Mouse (Mus musculus) stomach, embryonic 15.5 days (tissue): ENCODE measurements around the gene Mbnl3. TPM values are rescaled to one million over a fixed set of nuclear protein-coding genes. Genes with fewer than 3 reads are reported as not detected.

Source experiments
- ATAC-seq: fragments of 200-750 bp; cut with Nextera tagmentation; 2 replicates; pipeline ENCODE4 v1.8.0; 2017; ENCODE audit warnings: low read depth, moderate number of reproducible peaks, moderate TSS enrichment; ENCODE audit not compliant: insufficient read depth, low FRiP score
- H3K27ac ChIP-seq: fragments of 300-500 bp; sonication (generic); 2 replicates; pipeline ENCODE4 v1.5.1; 2015; ENCODE audit warnings: mild to moderate bottlenecking, inconsistent platforms
- H3K27me3 ChIP-seq: fragments of 300-500 bp; sonication (generic); replicated peaks from 2 replicates; pipeline ENCODE4 v1.6.1; 2015; ENCODE audit warnings: inconsistent platforms
- H3K36me3 ChIP-seq: fragments of 300-500 bp; sonication (generic); 2 replicates; pipeline ENCODE4 v1.6.1; 2015; ENCODE audit warnings: inconsistent platforms
- H3K4me1 ChIP-seq: fragments of 300-500 bp; sonication (generic); 2 replicates; pipeline ENCODE4 v1.6.1; 2015; ENCODE audit warnings: inconsistent platforms
- H3K4me2 ChIP-seq: fragments of 300-500 bp; sonication (generic); 2 replicates; pipeline ENCODE4 v1.6.1; 2015; ENCODE audit warnings: mild to moderate bottlenecking, inconsistent platforms
- H3K4me3 ChIP-seq: fragments of 300-500 bp; sonication (generic); replicated peaks from 2 replicates; pipeline ENCODE4 v1.5.1; 2015; ENCODE audit warnings: inconsistent platforms
- H3K9ac ChIP-seq: fragments of 300-500 bp; sonication (generic); 2 replicates; pipeline ENCODE4 v1.6.1; 2015; ENCODE audit warnings: inconsistent platforms
- H3K9me3 ChIP-seq: fragments of 300-500 bp; sonication (generic); 2 replicates; pipeline ENCODE4 v1.6.1; 2016; ENCODE audit warnings: inconsistent platforms
- WGBS: fragments of 180-500 bp; shearing (Covaris S2); methylation state at CpG from one replicate; pipeline ENCODE4 v1.1.7; 2015; 5-methylcytosine and 5-hydroxymethylcytosine counted together
- polyA plus RNA-seq: library from polyadenylated mRNA; unstranded; fragments of >200 nt; fragmentation: Nextera tagmentation; extraction: Ambion mirVana; gene quantifications from 2 replicates; pipeline ENCODE4 v1.2.1, GENCODE M21; 2015

Mbnl3 gene
- 10.9 and 11.7 TPM in 2 replicates for polyA plus RNA-seq

GRCm38 (mm10) chrX:51206432-51206831 is at the start of gene Mbnl3:
TSS of gene Mbnl3 (minus strand) at chrX:51206532.
- no peak for ATAC-seq
- no peaks in the 10 kb centered on the region for H3K4me1 ChIP-seq

GRCm38 (mm10) chrX:51205548-51206324 is 596 bp downstream of the Mbnl3 start:
- Histone ChIP-seq H3K27ac (peak overlapping the region; percentile 89), H3K9me3 (no peaks in the 10 kb centered on the region), H3K9ac (peak overlapping the region; percentile 19; the same call in 1 of the 2 replicates), H3K36me3 (no peaks in the 10 kb centered on the region), H3K27me3 (no peaks in the 10 kb centered on the region), H3K4me2 (peak overlapping the region; percentile 68), H3K4me1 (no peaks in the 10 kb centered on the region), H3K4me3 (peak overlapping the region; percentile 58)
- WGBS = 15% methylated on average over 76 of the region's 79 CpGs
- peak; percentile 65 for ATAC-seq

More at GRCm38 (mm10) chrX:51206432-51206831, at the start of gene Mbnl3:
- peak within 1 kb of the TSS; percentile 19; the same call in 1 of the 2 replicates for H3K9ac ChIP-seq
- peak within 1 kb of the TSS; percentile 68 for H3K4me2 ChIP-seq
- H3K27ac ChIP-seq = peak within 1 kb of the TSS; percentile 89
- peak within 1 kb of the TSS; percentile 58 for H3K4me3 ChIP-seq
- WGBS = 37% methylated on average over 11 of the region's 11 CpGs
- no peaks in the 10 kb centered on the region for H3K36me3 ChIP-seq
- H3K27me3 ChIP-seq = no peaks in the 10 kb centered on the region
- H3K9me3 ChIP-seq = no peaks in the 10 kb centered on the region

- no peaks in the 10 kb centered on the region for H3K9me3 ChIP-seq
- peak overlapping the region; percentile 58 for H3K4me3 ChIP-seq
- 25% methylated on average over 37 of the region's 67 CpGs for WGBS
- H3K9ac ChIP-seq = peak overlapping the region; percentile 19
- H3K4me1 ChIP-seq = no peaks in the 10 kb centered on the region
- ATAC-seq = peak; percentile 88
- peak overlapping the region; percentile 68 for H3K4me2 ChIP-seq
- H3K27me3 ChIP-seq = no peaks in the 10 kb centered on the region
- H3K36me3 ChIP-seq = no peaks in the 10 kb centered on the region
- peak overlapping the region; percentile 89 for H3K27ac ChIP-seq
Observed at GRCm38 (mm10) chrX:51204626-51205547, 1.4 kb downstream of the Mbnl3 start.

GRCm38 (mm10) chrX:51197012-51197411 is 9.3 kb downstream of the Mbnl3 start:
- Histone ChIP-seq H3K4me2 (no peak overlapping the region), H3K9me3 (no peaks in the 10 kb centered on the region), H3K27ac (no peak overlapping the region), H3K27me3 (no peaks in the 10 kb centered on the region), H3K9ac (no peak overlapping the region), H3K36me3 (no peaks in the 10 kb centered on the region), H3K4me1 (0 out of 2 replicates have a peak, but pooled peaks cover 2% of the 10 kb centered on the region), H3K4me3 (no peak overlapping the region)
- ATAC-seq = no peak

- Histone ChIP-seq H3K9ac (no peak overlapping the region), H3K27me3 (no peaks in the 10 kb centered on the region), H3K27ac (no peak overlapping the region), H3K9me3 (no peaks in the 10 kb centered on the region), H3K36me3 (no peaks in the 10 kb centered on the region), H3K4me3 (no peak overlapping the region), H3K4me2 (no peak overlapping the region), H3K4me1 (no peaks in the 10 kb centered on the region)
- WGBS = 34% methylated on average over 2 of the region's 2 CpGs
- ATAC-seq = no peak
Observed at GRCm38 (mm10) chrX:51171914-51172313, 34.4 kb downstream of the Mbnl3 start.

GRCm38 (mm10) chrX:51171413-51171812 is 34.9 kb downstream of the Mbnl3 start:
- no peaks in the 10 kb centered on the region for H3K36me3 ChIP-seq
- no peak overlapping the region for H3K4me2 ChIP-seq
- ATAC-seq = no peak
- no peak overlapping the region for H3K27ac ChIP-seq
- no peaks in the 10 kb centered on the region for H3K4me1 ChIP-seq
- no peaks in the 10 kb centered on the region for H3K9me3 ChIP-seq
- H3K9ac ChIP-seq = no peak overlapping the region
- no peak overlapping the region for H3K4me3 ChIP-seq
- no peaks in the 10 kb centered on the region for H3K27me3 ChIP-seq
- WGBS = 70% methylated on average over 6 of the region's 6 CpGs

GRCm38 (mm10) chrX:51170404-51170803 is 35.9 kb downstream of the Mbnl3 start:
- WGBS = 83% methylated on average over 1 of the region's 1 CpGs
- Histone ChIP-seq H3K27ac (no peak overlapping the region), H3K9me3 (no peaks in the 10 kb centered on the region)

GRCm38 (mm10) chrX:51169476-51170045 is 36.8 kb downstream of the Mbnl3 start:
- Histone ChIP-seq H3K36me3 (no peaks in the 10 kb centered on the region), H3K4me1 (no peaks in the 10 kb centered on the region), H3K9me3 (no peaks in the 10 kb centered on the region), H3K9ac (no peak overlapping the region), H3K27me3 (no peaks in the 10 kb centered on the region), H3K27ac (no peak overlapping the region), H3K4me3 (no peak overlapping the region), H3K4me2 (no peak overlapping the region)
- WGBS = 61% methylated on average over 5 of the region's 5 CpGs
- ATAC-seq = no peak

More at GRCm38 (mm10) chrX:51170404-51170803, 35.9 kb downstream of the Mbnl3 start:
- no peak for ATAC-seq
- no peaks in the 10 kb centered on the region for H3K4me1 ChIP-seq
- no peaks in the 10 kb centered on the region for H3K36me3 ChIP-seq
- H3K9ac ChIP-seq = no peak overlapping the region
- H3K4me3 ChIP-seq = no peak overlapping the region
- H3K4me2 ChIP-seq = no peak overlapping the region
- no peaks in the 10 kb centered on the region for H3K27me3 ChIP-seq

GRCm38 (mm10) chrX:51167976-51168375 is 38.4 kb downstream of the Mbnl3 start:
- Histone ChIP-seq H3K4me3 (no peak overlapping the region), H3K27me3 (no peaks in the 10 kb centered on the region), H3K4me1 (no peaks in the 10 kb centered on the region), H3K36me3 (no peaks in the 10 kb centered on the region), H3K9ac (no peak overlapping the region), H3K9me3 (no peaks in the 10 kb centered on the region), H3K4me2 (no peak overlapping the region), H3K27ac (no peak overlapping the region)
- ATAC-seq = no peak
- WGBS = 84% methylated on average over 3 of the region's 3 CpGs

- Histone ChIP-seq H3K27me3 (no peaks in the 10 kb centered on the region), H3K27ac (no peak overlapping the region), H3K9ac (no peak overlapping the region), H3K4me1 (no peaks in the 10 kb centered on the region), H3K9me3 (no peaks in the 10 kb centered on the region), H3K4me2 (no peak overlapping the region), H3K4me3 (no peak overlapping the region), H3K36me3 (no peaks in the 10 kb centered on the region)
- WGBS = 56% methylated on average over 5 of the region's 5 CpGs
- ATAC-seq = no peak
Observed at GRCm38 (mm10) chrX:51164766-51165165, 41.6 kb downstream of the Mbnl3 start.

- WGBS = 58% methylated on average over 4 of the region's 4 CpGs
- no peak overlapping the region for H3K4me3 ChIP-seq
Observed at GRCm38 (mm10) chrX:51148436-51148835, 57.9 kb downstream of the Mbnl3 start.

More at GRCm38 (mm10) chrX:51148436-51148835, 57.9 kb downstream of the Mbnl3 start:
- ATAC-seq = no peak
- Histone ChIP-seq H3K9ac (no peak overlapping the region), H3K36me3 (no peaks in the 10 kb centered on the region), H3K4me2 (no peak overlapping the region), H3K9me3 (no peaks in the 10 kb centered on the region), H3K4me1 (no peaks in the 10 kb centered on the region), H3K27ac (no peak overlapping the region), H3K27me3 (no peaks in the 10 kb centered on the region)
